Mouse (Mus musculus) liver, embryonic 11.5 days (tissue): ENCODE results near the gene Rab3ip. TPM values are rescaled to one million over a fixed set of nuclear protein-coding genes. Genes with fewer than 3 reads are reported as not detected.

Source experiments
- ATAC-seq: fragments of 200-750 bp; cut with Nextera tagmentation; replicated peaks from 2 replicates; pipeline ENCODE4 v1.8.0; 2017; ENCODE audit warnings: moderate number of reproducible peaks, mild to moderate bottlenecking, moderate TSS enrichment, moderate library complexity; ENCODE audit not compliant: low FRiP score
- DNase-seq: peaks from one replicate; pipeline ENCODE4 v3.0.0-alpha.2; 2017; ENCODE audit warnings: low spot score
- H3K27ac ChIP-seq: fragments of 300-500 bp; sonication (generic); 2 replicates; pipeline ENCODE4 v1.5.1; 2014; ENCODE audit warnings: mild to moderate bottlenecking, low read depth, low read length, control low read depth
- H3K27me3 ChIP-seq: fragments of 300-500 bp; sonication (generic); replicated peaks from 2 replicates; pipeline ENCODE4 v1.6.1; 2014; ENCODE audit warnings: low read length, mixed read lengths; ENCODE audit not compliant: control insufficient read depth, insufficient read depth
- H3K36me3 ChIP-seq: fragments of 300-500 bp; sonication (generic); 2 replicates; pipeline ENCODE4 v1.6.1; 2014; ENCODE audit warnings: mild to moderate bottlenecking, low read length, moderate library complexity, mixed read lengths; ENCODE audit not compliant: control insufficient read depth, insufficient read depth
- H3K4me1 ChIP-seq: fragments of 300-500 bp; sonication (generic); replicated peaks from 2 replicates; pipeline ENCODE4 v1.6.1; 2014; ENCODE audit warnings: low read length, mixed read lengths; ENCODE audit not compliant: control insufficient read depth, insufficient read depth
- H3K4me2 ChIP-seq: fragments of 300-500 bp; sonication (generic); 2 replicates; pipeline ENCODE4 v1.6.1; 2014; ENCODE audit warnings: mild to moderate bottlenecking, control low read depth, moderate library complexity
- H3K4me3 ChIP-seq: fragments of 300-500 bp; sonication (generic); 2 replicates; pipeline ENCODE4 v1.5.1; 2014; ENCODE audit warnings: low read depth, low read length, control low read depth
- H3K9ac ChIP-seq: fragments of 300-500 bp; sonication (generic); 2 replicates; pipeline ENCODE4 v1.6.1; 2014; ENCODE audit warnings: low read depth, low read length, control low read depth
- H3K9me3 ChIP-seq: fragments of 300-500 bp; sonication (generic); 2 replicates; pipeline ENCODE4 v1.6.1; 2016; ENCODE audit warnings: low read length, inconsistent platforms, mixed read lengths; ENCODE audit not compliant: control insufficient read depth
- WGBS: fragments of 180-500 bp; shearing (Covaris S2); extraction: QIAGEN DNeasy Blood & Tissue Kit; methylation state at CpG from one replicate; pipeline ENCODE4 v1.1.7; 2014; 5-methylcytosine and 5-hydroxymethylcytosine counted together
- polyA plus RNA-seq: library from polyadenylated mRNA; unstranded; fragments of >200 nt; fragmentation: Nextera tagmentation; extraction: Ambion mirVana; gene quantifications from 2 replicates; pipeline ENCODE4 v1.2.1, GENCODE M21; 2014

Gene Rab3ip
- polyA plus RNA-seq, 1 experiment from 2014 or later: 16.2 TPM

- Histone ChIP-seq H3K9me3 (no peaks in the 10 kb centered on the region), H3K9ac (no peak overlapping the region), H3K36me3 (peaks cover 10% of the 10 kb centered on the region; the same call in 1 of the 2 replicates), H3K4me1 (peaks cover 9% of the 10 kb centered on the region; the same call in 1 of the 2 replicates), H3K4me3 (no peak overlapping the region), H3K27me3 (no peaks in the 10 kb centered on the region), H3K27ac (no peak overlapping the region), H3K4me2 (no peak overlapping the region)
- WGBS: 89% methylated on average over 9 of the region's 9 CpGs
- ATAC-seq (no peak), DNase-seq (no peak)
These were observed 43.8 kb downstream of the Rab3ip start for GRCm38 (mm10) chr10:116906794-116907193.

- H3K36me3 ChIP-seq: peaks cover 7% of the 10 kb centered on the region; the same call in 1 of the 2 replicates
- no peak for DNase-seq
These were observed 46.1 kb downstream of the Rab3ip start for GRCm38 (mm10) chr10:116904503-116904908.

GRCm38 (mm10) chr10:116896336-116897177 lies 54.0 kb downstream of the Rab3ip start, which contains the start of gene Myrfl:
TSS of gene Myrfl (minus strand) at chr10:116896919.
- Histone ChIP-seq H3K27ac (no peak within 1 kb of the TSS), H3K4me3 (no peak within 1 kb of the TSS), H3K4me1 (no peaks in the 10 kb centered on the region), H3K36me3 (no peaks in the 10 kb centered on the region), H3K9me3 (no peaks in the 10 kb centered on the region), H3K9ac (no peak within 1 kb of the TSS), H3K27me3 (no peaks in the 10 kb centered on the region), H3K4me2 (no peak within 1 kb of the TSS)
- ATAC-seq (no peak), DNase-seq (no peak)
- 73% methylated on average over 17 of the region's 17 CpGs for WGBS

More at GRCm38 (mm10) chr10:116904503-116904908, 46.1 kb downstream of the Rab3ip start:
- Histone ChIP-seq H3K27me3 (no peaks in the 10 kb centered on the region), H3K27ac (no peak overlapping the region), H3K9ac (no peak overlapping the region), H3K4me2 (no peak overlapping the region), H3K9me3 (no peaks in the 10 kb centered on the region), H3K4me1 (peaks cover 9% of the 10 kb centered on the region; the same call in 1 of the 2 replicates), H3K4me3 (no peak overlapping the region)
- ATAC-seq: no peak
- WGBS: 83% methylated on average over 10 of the region's 10 CpGs

- Histone ChIP-seq H3K27ac (no peak overlapping the region), H3K27me3 (no peaks in the 10 kb centered on the region), H3K4me2 (no peak overlapping the region), H3K4me1 (no peaks in the 10 kb centered on the region), H3K4me3 (no peak overlapping the region), H3K9me3 (no peaks in the 10 kb centered on the region), H3K9ac (no peak overlapping the region), H3K36me3 (no peaks in the 10 kb centered on the region)
- no peak for ATAC-seq
- DNase-seq: no peak
- 88% methylated on average over 12 of the region's 12 CpGs for WGBS
These were observed 55.3 kb downstream of the Rab3ip start for GRCm38 (mm10) chr10:116895108-116895833.

GRCm38 (mm10) chr10:116894540-116894939 lies 56.0 kb downstream of the Rab3ip start:
- H3K4me3 ChIP-seq: no peak overlapping the region
- no peaks in the 10 kb centered on the region for H3K27me3 ChIP-seq
- H3K27ac ChIP-seq: no peak overlapping the region
- no peak overlapping the region for H3K4me2 ChIP-seq
- 76% methylated on average over 6 of the region's 6 CpGs for WGBS
- H3K9ac ChIP-seq: no peak overlapping the region
- H3K4me1 ChIP-seq: no peaks in the 10 kb centered on the region
- no peaks in the 10 kb centered on the region for H3K9me3 ChIP-seq
- no peak for DNase-seq
- no peaks in the 10 kb centered on the region for H3K36me3 ChIP-seq
- ATAC-seq: no peak

GRCm38 (mm10) chr10:116893753-116894152 lies 56.8 kb downstream of the Rab3ip start:
- WGBS: 12% methylated on average over 3 of the region's 3 CpGs
- Histone ChIP-seq H3K36me3 (no peaks in the 10 kb centered on the region), H3K4me1 (no peaks in the 10 kb centered on the region), H3K27me3 (no peaks in the 10 kb centered on the region), H3K9ac (no peak overlapping the region), H3K4me3 (no peak overlapping the region), H3K9me3 (no peaks in the 10 kb centered on the region), H3K4me2 (no peak overlapping the region), H3K27ac (no peak overlapping the region)
- DNase-seq: no peak
- ATAC-seq: no peak

GRCm38 (mm10) chr10:116890587-116890986 lies 60.0 kb downstream of the Rab3ip start:
- no peak overlapping the region for H3K4me2 ChIP-seq
- ATAC-seq (0 out of 2 replicates have a peak, but pooled peaks have one; percentile 36), DNase-seq (no peak)
- H3K36me3 ChIP-seq: no peaks in the 10 kb centered on the region
- H3K27ac ChIP-seq: no peak overlapping the region
- no peaks in the 10 kb centered on the region for H3K9me3 ChIP-seq
- 58% methylated on average over 5 of the region's 5 CpGs for WGBS
- no peaks in the 10 kb centered on the region for H3K4me1 ChIP-seq
- no peaks in the 10 kb centered on the region for H3K27me3 ChIP-seq
- no peak overlapping the region for H3K9ac ChIP-seq
- H3K4me3 ChIP-seq: no peak overlapping the region

- Histone ChIP-seq H3K9me3 (no peaks in the 10 kb centered on the region), H3K4me1 (no peaks in the 10 kb centered on the region), H3K36me3 (no peaks in the 10 kb centered on the region), H3K4me3 (no peak overlapping the region), H3K9ac (no peak overlapping the region), H3K27me3 (no peaks in the 10 kb centered on the region), H3K4me2 (no peak overlapping the region), H3K27ac (no peak overlapping the region)
- no peak for ATAC-seq
- 76% methylated on average over 3 of the region's 3 CpGs for WGBS
- DNase-seq: no peak
These were observed 66.0 kb downstream of the Rab3ip start for GRCm38 (mm10) chr10:116884552-116884951.
